Comparison of ENCODE assay signal across 28 mouse cellular contexts in genomic region chr2:156897034-156897433, GRCm38 (mm10). TPM values are rescaled to one million over a fixed set of nuclear protein-coding genes. Genes with fewer than 3 reads are reported as not detected.
A peak's percentile ranks its signal among the peaks of the same experiment; 100 is the strongest.
DNase-seq lines count a peak whose midpoint lies in the region; ATAC-seq and TF ChIP-seq lines count a peak whose summit lies in the region.
"Had no signal": no experiment of that assay in that cellular context is flagged by ENCODE, and none has a peak within 500 bp of the region (broad histone marks: within the 10 kb centered on the region; RNA-seq: fewer than 3 reads in every experiment).

No protein-coding gene starts in this region.

- ATAC-seq in frontal cortex, adult (ENCODE audit: low TSS enrichment): peak; percentile 81
- ATAC-seq: forebrain, embryonic 13.5 days; hindbrain, embryonic 16.5 days; midbrain, embryonic 16.5 days; Patski had no signal

- H3K4me3 ChIP-seq in left cerebral cortex, adult 2 months: no peak overlapping the region
- H3K4me3 ChIP-seq in lung, adult 2 months (replicated peaks; ENCODE audit: extremely low read depth, low read depth, low read length): no peak overlapping the region
- H3K4me3 ChIP-seq: erythroblast, embryonic 14.5 days; forebrain, embryonic 13.5 days; heart, embryonic 13.5 days; hindbrain, embryonic 10.5 days; kidney, embryonic 15.5 days; limb, embryonic 12.5 days; liver, embryonic 15.5 days had no signal

- H3K27ac ChIP-seq in left cerebral cortex, adult 2 months: peak overlapping the region; percentile 89
- H3K27ac ChIP-seq: forebrain, embryonic 13.5 days; heart, embryonic 13.5 days; hindbrain, embryonic 10.5 days; kidney, embryonic 15.5 days; limb, embryonic 12.5 days; liver, embryonic 15.5 days had no signal

- no peak for TF ChIP-seq CTCF in left cerebral cortex, adult 2 months (IDR thresholded peaks at IDR 0.05)
- no peak for TF ChIP-seq CTCF in lung, adult 2 months (IDR thresholded peaks at IDR 0.05; ENCODE audit: insufficient read depth, low read length)

- no peak for DNase-seq in frontal cortex, postnatal 10 days (ENCODE audit: low spot score in 2 of 2)
- DNase-seq in left cerebral cortex, adult 18-20 months (ENCODE audit: low spot score in 2 of 2): peak; percentile 52 to 56
- no peak for DNase-seq in left cerebral cortex, postnatal 4 days
- peak in 1 of 2 experiments; percentile 47 for DNase-seq in left cerebral cortex, adult 2 months (ENCODE audit: extremely low spot score in 1 of 2, low spot score in 2 of 2)
- peak; percentile 47 to 56 for DNase-seq in right cerebral cortex, postnatal 36 days (ENCODE audit: low spot score in 2 of 2)
- no peak for DNase-seq in gastrocnemius, postnatal 25 days
- DNase-seq in lung, adult 2 months: no peak
- DNase-seq: adrenal gland, postnatal 10 days; cerebellum, adult 11 months; cerebellum, adult 9-10 months; heart, postnatal 10 days; kidney, adult 18-20 months; kidney, postnatal 25 days; lung, postnatal 36 days; thymus, postnatal 4 days had no signal

- WGBS in lung, adult 2 months: 89% methylated on average over 9 of the region's 9 CpGs

- 0 out of 2 replicates have a peak, but pooled peaks cover 2% of the 10 kb centered on the region for H3K4me1 ChIP-seq in lung, adult 2 months (ENCODE audit: control insufficient read depth, insufficient read depth, low read length)
- H3K4me1 ChIP-seq: kidney, embryonic 15.5 days; limb, embryonic 12.5 days had no signal

- intact Hi-C loops in left cerebral cortex, postnatal 4 days (cut with DNase I): no loop called here
- intact Hi-C loops in left cerebral cortex, adult 2 months (cut with DNase I): no loop called here

- TF ChIP-seq POLR2A in lung, adult 2 months (IDR thresholded peaks at IDR 0.05; ENCODE audit: borderline replicate concordance, extremely low read depth, low read depth, low read length): no peak

RNA-seq across cellular contexts. Expression of gene Sla2, which starts 10.0 kb away (rescaled TPM):
- under 1 TPM; 0.63 to 0.82 TPM for total RNA-seq in left cerebral cortex, adult 18-20 months (2021)
- total RNA-seq in left cerebral cortex, postnatal 4 days (2021): under 1 TPM in 1 of 2 experiments, not detected in 1; 0.12 TPM
- under 1 TPM; 0.41 to 0.51 TPM for total RNA-seq in left cerebral cortex, adult 2 months (2021)
- not detected for total RNA-seq in gastrocnemius, postnatal 25 days (2021)
- 0.86 and 0.95 TPM in 2 replicates for polyA plus RNA-seq in lung, adult 2 months (2012; rRNA removed)
- total RNA-seq: gastrocnemius, adult 8-10 months had no signal
- polyA plus RNA-seq: midbrain, embryonic 16.5 days had no signal

RNA-seq across cellular contexts. Expression of gene Rab5if, which starts 34.1 kb away (rescaled TPM):
- 10 to 100 TPM; 89.8 to 97.6 TPM for total RNA-seq in left cerebral cortex, adult 18-20 months (2021)
- total RNA-seq in left cerebral cortex, postnatal 4 days (2021): 100 to 1,000 TPM; 104 to 105 TPM
- total RNA-seq in left cerebral cortex, adult 2 months (2021): 10 to 100 TPM; 87.1 to 94.4 TPM
- total RNA-seq in gastrocnemius, postnatal 25 days (2021): 10 to 100 TPM; 86.8 to 87.6 TPM
- 82.5 and 104 TPM in 2 replicates for polyA plus RNA-seq in lung, adult 2 months (2012; rRNA removed)

RNA-seq across cellular contexts. Expression of gene 4930518I15Rik, which starts 39.3 kb away (rescaled TPM):
- total RNA-seq in left cerebral cortex, adult 18-20 months (2021): 1 to 10 TPM; 1.7 to 2.9 TPM
- 1 to 10 TPM; 3.9 to 4.9 TPM for total RNA-seq in left cerebral cortex, postnatal 4 days (2021)
- total RNA-seq in left cerebral cortex, adult 2 months (2021): 1 to 10 TPM; 2.8 TPM
- total RNA-seq in gastrocnemius, postnatal 25 days (2021): under 1 TPM; 0.33 to 0.99 TPM
- 0.89 and 1.7 TPM in 2 replicates for polyA plus RNA-seq in lung, adult 2 months (2012; rRNA removed)
- total RNA-seq: common myeloid progenitor, adult 5-6 weeks had no signal

RNA-seq across cellular contexts. Expression of gene Tgif2, which starts 57.2 kb away (rescaled TPM):
- 1 to 10 TPM in 1 of 2 experiments, under 1 TPM in 1; 0.40 to 1.3 TPM for total RNA-seq in left cerebral cortex, adult 18-20 months (2021)
- 1 to 10 TPM; 5.7 to 6.0 TPM for total RNA-seq in left cerebral cortex, postnatal 4 days (2021)
- under 1 TPM; 0.68 to 0.89 TPM for total RNA-seq in left cerebral cortex, adult 2 months (2021)
- under 1 TPM; 0.46 to 0.86 TPM for total RNA-seq in gastrocnemius, postnatal 25 days (2021)
- polyA plus RNA-seq in lung, adult 2 months (2012; rRNA removed): 8.4 and 11.8 TPM in 2 replicates

Comparison
In these comparisons a context has a peak if more than half of its experiments do, and no peak if none do; other contexts are left out.
1. DNase-seq: peak in left cerebral cortex, adult 18-20 months (2 of 2) and right cerebral cortex, postnatal 36 days (2 of 2); none in frontal cortex, postnatal 10 days (0 of 2), left cerebral cortex, postnatal 4 days (single experiment), gastrocnemius, postnatal 25 days (single experiment) and lung, adult 2 months (single experiment).